Mouse (Mus musculus) c-Kit-negative CD71-positive TER-119-positive erythroid progenitor cells, embryonic 14.5 days (primary cell): ENCODE results near the gene Cep131.
A peak's percentile ranks its signal among the peaks of the same experiment; 100 is the strongest.

Experiments
- DNase-seq: peaks from one replicate; pipeline ENCODE4 v3.0.0-alpha.2; 2013; ENCODE audit warnings: low read depth, low spot score

Cep131 gene

GRCm38 (mm10) chr11:120086702-120087152, at the start of gene Cep131:
Cep131 (minus strand) TSS chr11:120086827.
- peak; percentile 96 for DNase-seq

- DNase-seq, result no peak
Measured at GRCm38 (mm10) chr11:120136195-120136594, 49.6 kb upstream of the Cep131 start.

- no peak for DNase-seq
Measured at GRCm38 (mm10) chr11:120134847-120135530, 48.4 kb upstream of the Cep131 start.

- no peak for DNase-seq
Measured at GRCm38 (mm10) chr11:120134148-120134547, 47.5 kb upstream of the Cep131 start.

GRCm38 (mm10) chr11:120129281-120129680, 42.7 kb upstream of the Cep131 start:
- DNase-seq, result no peak

- DNase-seq, result no peak
Measured at GRCm38 (mm10) chr11:120126845-120127244, 40.2 kb upstream of the Cep131 start.

- no peak for DNase-seq
Measured at GRCm38 (mm10) chr11:120122126-120122525, 35.5 kb upstream of the Cep131 start.

- DNase-seq, result no peak
Measured at GRCm38 (mm10) chr11:120120642-120121420, 34.2 kb upstream of the Cep131 start.

GRCm38 (mm10) chr11:120119936-120120541, 33.4 kb upstream of the Cep131 start:
- no peak for DNase-seq

GRCm38 (mm10) chr11:120119108-120119507, 32.5 kb upstream of the Cep131 start:
- no peak for DNase-seq

- no peak for DNase-seq
Measured at GRCm38 (mm10) chr11:120117626-120118025, 31.0 kb upstream of the Cep131 start.

- DNase-seq, result no peak
Measured at GRCm38 (mm10) chr11:120114488-120115215, 28.0 kb upstream of the Cep131 start.

- DNase-seq, result no peak
Measured at GRCm38 (mm10) chr11:120112136-120112535, 25.5 kb upstream of the Cep131 start.

GRCm38 (mm10) chr11:120111033-120111432, 24.4 kb upstream of the Cep131 start:
- DNase-seq, result no peak

- no peak for DNase-seq
Measured at GRCm38 (mm10) chr11:120110554-120110953, 23.9 kb upstream of the Cep131 start.

GRCm38 (mm10) chr11:120109558-120110210, 23.1 kb upstream of the Cep131 start:
- DNase-seq, result no peak

GRCm38 (mm10) chr11:120107796-120108195, 21.2 kb upstream of the Cep131 start:
- DNase-seq, result no peak

GRCm38 (mm10) chr11:120107026-120107425, 20.4 kb upstream of the Cep131 start:
- no peak for DNase-seq

- no peak for DNase-seq
Measured at GRCm38 (mm10) chr11:120103431-120103997, 16.9 kb upstream of the Cep131 start.

- peak; percentile 53 for DNase-seq
Measured at GRCm38 (mm10) chr11:120101036-120101435, 14.4 kb upstream of the Cep131 start.
